Mouse (Mus musculus) midbrain, embryonic 10.5 days (tissue): ENCODE measurements around the gene Ssr2. TPM values are rescaled to one million over a fixed set of nuclear protein-coding genes. Genes with fewer than 3 reads are reported as not detected.
A peak's percentile ranks its signal among the peaks of the same experiment; 100 is the strongest.
"Not testable (repeated sequence)": the region's sequence is repeated elsewhere in the genome, so short reads cannot be mapped to it uniquely, and the experiment has no call there.

Source experiments
- DNase-seq: peaks from one replicate; pipeline ENCODE4 v3.0.0-alpha.2; 2017; ENCODE audit warnings: low spot score
- H3K27ac ChIP-seq: fragments of 300-500 bp; sonication (generic); replicated peaks from 2 replicates; pipeline ENCODE4 v1.5.1; 2016; ENCODE audit warnings: mild to moderate bottlenecking
- H3K27me3 ChIP-seq: fragments of 300-500 bp; sonication (generic); 2 replicates; pipeline ENCODE4 v1.6.1; 2016; ENCODE audit warnings: low read depth, mild to moderate bottlenecking; ENCODE audit not compliant: poor library complexity, severe bottlenecking
- H3K36me3 ChIP-seq: fragments of 300-500 bp; sonication (generic); 2 replicates; pipeline ENCODE4 v1.6.1; 2016; ENCODE audit warnings: mild to moderate bottlenecking, moderate library complexity
- H3K4me1 ChIP-seq: fragments of 300-500 bp; sonication (generic); 2 replicates; pipeline ENCODE4 v1.6.1; 2016
- H3K4me3 ChIP-seq: fragments of 300-500 bp; sonication (generic); 2 replicates; pipeline ENCODE4 v1.5.1; 2016; ENCODE audit warnings: mild to moderate bottlenecking, moderate library complexity
- H3K9me3 ChIP-seq: fragments of 300-500 bp; sonication (generic); replicated peaks from 2 replicates; pipeline ENCODE4 v1.6.1; 2016; ENCODE audit warnings: mild to moderate bottlenecking
- WGBS: fragments of 180-500 bp; shearing (Covaris S2); methylation state at CpG from one replicate; pipeline ENCODE4 v1.1.7; 2016; 5-methylcytosine and 5-hydroxymethylcytosine counted together
- polyA plus RNA-seq: library from polyadenylated mRNA; unstranded; fragments of >200 nt; fragmentation: Nextera tagmentation; extraction: Ambion mirVana; gene quantifications from 2 replicates; pipeline ENCODE4 v1.2.1, GENCODE M21; 2016

The Ssr2 gene
- polyA plus RNA-seq, 1 experiment from 2014 or later, result 207 TPM

DNA sequence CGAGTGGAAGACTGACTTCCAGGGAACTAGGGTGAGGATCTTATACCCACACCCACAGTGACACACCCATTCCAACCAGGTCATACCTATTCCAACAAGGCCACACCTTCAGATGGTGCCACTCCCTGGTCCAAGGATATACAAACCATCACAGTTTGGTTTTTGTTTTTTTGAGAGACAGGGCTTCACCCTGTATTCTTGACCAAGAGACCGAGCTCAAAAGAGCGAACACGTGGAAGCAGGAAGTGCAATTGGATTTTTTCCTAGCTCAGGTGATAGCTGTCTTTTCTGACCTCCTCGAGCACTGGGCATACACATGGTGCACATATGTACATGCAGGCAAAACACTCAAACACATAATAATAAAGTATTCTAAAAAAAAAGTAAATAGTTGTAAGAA lies 2.2 kb downstream of the Ssr2 start:
- peaks cover 19% of the 10 kb centered on the region for H3K4me1 ChIP-seq
- H3K27ac ChIP-seq, result not testable (repeated sequence)
- WGBS, result 87% methylated on average over 5 of the region's 5 CpGs

GRCm38 (mm10) chr3:88578498-88579424 lies 3.1 kb downstream of the Ssr2 start:
- peak overlapping the region; percentile 87 for H3K27ac ChIP-seq
- WGBS, result 49% methylated on average over 8 of the region's 8 CpGs

More for the DNA sequence above, 2.2 kb downstream of the Ssr2 start:
- H3K4me3 ChIP-seq, H3K27me3 ChIP-seq, H3K9me3 ChIP-seq, DNase-seq: not testable (repeated sequence)
- peaks cover 22% of the 10 kb centered on the region for H3K36me3 ChIP-seq

DNA sequence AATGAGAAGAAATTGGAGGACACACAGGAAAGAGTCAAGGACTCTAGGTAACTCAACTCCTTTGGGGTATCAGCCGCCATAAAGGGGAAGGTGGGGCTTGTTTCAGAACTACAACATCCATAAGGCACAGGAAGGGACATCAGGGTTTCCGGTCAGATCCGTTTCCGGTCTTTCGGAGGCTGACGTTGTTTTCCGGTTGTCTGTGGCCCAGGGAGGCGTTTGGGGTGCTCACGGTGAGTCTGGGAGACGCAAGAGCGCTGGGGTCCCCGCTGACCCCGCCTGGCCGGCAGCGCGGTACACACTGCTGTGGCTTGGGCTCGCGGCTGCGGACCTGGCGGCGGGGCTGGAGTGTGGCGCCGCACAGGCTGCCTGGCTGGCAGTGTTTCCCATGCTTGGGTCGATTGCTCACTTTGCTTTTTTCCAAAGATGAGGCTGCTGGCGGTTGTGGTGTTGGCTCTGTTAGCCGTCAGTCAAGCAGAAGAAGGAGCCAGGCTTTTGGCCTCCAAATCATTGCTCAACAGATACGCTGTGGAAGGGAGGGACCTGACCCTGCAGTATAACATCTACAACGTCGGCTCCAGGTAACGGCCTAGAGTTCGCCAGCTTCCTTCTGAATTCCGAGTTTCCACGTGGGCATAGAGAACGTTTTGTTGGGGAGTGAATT lies 3.9 kb downstream of the Ssr2 start:
- WGBS, result 2% methylated on average over 34 of the region's 34 CpGs
- peaks cover 19% of the 10 kb centered on the region for H3K4me1 ChIP-seq
- H3K9me3 ChIP-seq, result no peaks in the 10 kb centered on the region
- H3K27me3 ChIP-seq, result no peaks in the 10 kb centered on the region
- DNase-seq, result peak; percentile 84
- H3K27ac ChIP-seq, result peak overlapping the region; percentile 87
- H3K4me3 ChIP-seq, result peak overlapping the region; percentile 94
- peaks cover 39% of the 10 kb centered on the region for H3K36me3 ChIP-seq

More at GRCm38 (mm10) chr3:88578498-88579424, 3.1 kb downstream of the Ssr2 start:
- peak overlapping the region; percentile 94 for H3K4me3 ChIP-seq
- peaks cover 19% of the 10 kb centered on the region for H3K4me1 ChIP-seq
- peaks cover 31% of the 10 kb centered on the region for H3K36me3 ChIP-seq
- H3K9me3 ChIP-seq, result no peaks in the 10 kb centered on the region
- no peak for DNase-seq
- no peaks in the 10 kb centered on the region for H3K27me3 ChIP-seq

GRCm38 (mm10) chr3:88585769-88586168 lies 10.1 kb downstream of the Ssr2 start:
- Histone ChIP-seq H3K4me3 (no peak overlapping the region), H3K27me3 (no peaks in the 10 kb centered on the region), H3K27ac (no peak overlapping the region), H3K36me3 (peaks cover 87% of the 10 kb centered on the region), H3K4me1 (peaks cover 8% of the 10 kb centered on the region), H3K9me3 (no peaks in the 10 kb centered on the region)
- no peak for DNase-seq
- 96% methylated on average over 6 of the region's 6 CpGs for WGBS

GRCm38 (mm10) chr3:88586640-88587039 lies 11.0 kb downstream of the Ssr2 start:
- H3K27me3 ChIP-seq, result no peaks in the 10 kb centered on the region
- no peaks in the 10 kb centered on the region for H3K9me3 ChIP-seq
- no peak overlapping the region for H3K27ac ChIP-seq
- DNase-seq, result no peak
- H3K36me3 ChIP-seq, result peaks cover 79% of the 10 kb centered on the region
- H3K4me3 ChIP-seq, result no peak overlapping the region
- H3K4me1 ChIP-seq, result peaks cover 10% of the 10 kb centered on the region
- WGBS, result 90% methylated on average over 5 of the region's 5 CpGs

GRCm38 (mm10) chr3:88590246-88590645 lies 14.6 kb downstream of the Ssr2 start:
- no peaks in the 10 kb centered on the region for H3K9me3 ChIP-seq
- H3K4me3 ChIP-seq, result no peak overlapping the region
- WGBS, result 18% methylated on average over 5 of the region's 5 CpGs
- no peak overlapping the region for H3K27ac ChIP-seq
- H3K27me3 ChIP-seq, result no peaks in the 10 kb centered on the region
- no peak for DNase-seq
- peaks cover 45% of the 10 kb centered on the region for H3K36me3 ChIP-seq
- peaks cover 21% of the 10 kb centered on the region for H3K4me1 ChIP-seq

GRCm38 (mm10) chr3:88591044-88591443 lies 15.4 kb downstream of the Ssr2 start:
- Histone ChIP-seq H3K27me3 (no peaks in the 10 kb centered on the region), H3K36me3 (peaks cover 37% of the 10 kb centered on the region), H3K4me1 (peaks cover 21% of the 10 kb centered on the region), H3K4me3 (no peak overlapping the region), H3K9me3 (no peaks in the 10 kb centered on the region), H3K27ac (no peak overlapping the region)
- no peak for DNase-seq
- WGBS, result 44% methylated on average over 3 of the region's 3 CpGs

DNA sequence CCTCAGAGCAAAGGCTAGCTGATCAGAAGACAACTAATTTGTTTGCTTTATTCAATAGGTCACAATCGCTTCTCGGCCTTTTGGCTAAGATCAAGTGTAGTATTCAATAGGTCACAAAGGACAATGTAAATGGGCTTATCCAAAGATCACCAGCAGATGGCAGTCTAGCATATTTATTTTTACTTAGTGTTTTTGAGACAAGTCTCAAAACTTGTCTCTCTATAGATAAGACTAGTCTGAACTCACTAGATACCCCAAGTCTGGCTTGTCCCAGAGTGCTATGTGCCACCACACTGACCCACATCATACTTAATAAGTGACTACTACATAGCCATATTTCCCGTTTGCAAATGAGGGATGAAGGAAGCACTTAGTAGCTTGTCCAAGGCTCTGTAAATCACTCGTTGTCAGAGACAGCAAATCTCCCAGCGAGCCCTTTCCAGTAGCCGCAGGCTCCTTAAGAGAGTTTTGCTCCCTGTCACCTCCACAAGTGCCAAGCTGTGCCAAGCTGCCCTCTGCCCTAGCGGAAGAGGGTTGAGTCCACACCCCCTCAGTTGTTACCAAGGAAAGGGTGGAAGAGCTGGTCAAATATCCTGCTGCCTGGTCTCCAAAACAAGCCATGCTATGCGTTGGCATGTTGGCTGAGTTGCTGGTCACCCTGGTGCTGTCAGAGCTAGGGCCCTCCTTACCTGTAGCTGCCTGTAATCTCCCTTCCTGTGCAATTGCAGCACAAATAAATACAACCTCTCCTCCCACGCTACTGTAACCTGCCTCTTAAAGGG lies 16.5 kb downstream of the Ssr2 start:
- peak overlapping the region; percentile 50; the same call in 1 of the 2 replicates for H3K27ac ChIP-seq
- peaks cover 21% of the 10 kb centered on the region for H3K4me1 ChIP-seq
- H3K36me3 ChIP-seq, result peaks cover 26% of the 10 kb centered on the region
- H3K9me3 ChIP-seq, result no peaks in the 10 kb centered on the region
- no peaks in the 10 kb centered on the region for H3K27me3 ChIP-seq
- DNase-seq, result peak; percentile 29
- 39% methylated on average over 9 of the region's 9 CpGs for WGBS
- H3K4me3 ChIP-seq, result no peak overlapping the region

- Histone ChIP-seq H3K4me1 (peaks cover 21% of the 10 kb centered on the region), H3K27me3 (no peaks in the 10 kb centered on the region), H3K27ac (no peak overlapping the region), H3K36me3 (peaks cover 16% of the 10 kb centered on the region), H3K4me3 (no peak overlapping the region), H3K9me3 (no peaks in the 10 kb centered on the region)
- DNase-seq, result no peak
- WGBS, result 74% methylated on average over 10 of the region's 10 CpGs
Measured at GRCm38 (mm10) chr3:88592942-88593576, 17.4 kb downstream of the Ssr2 start.

DNA sequence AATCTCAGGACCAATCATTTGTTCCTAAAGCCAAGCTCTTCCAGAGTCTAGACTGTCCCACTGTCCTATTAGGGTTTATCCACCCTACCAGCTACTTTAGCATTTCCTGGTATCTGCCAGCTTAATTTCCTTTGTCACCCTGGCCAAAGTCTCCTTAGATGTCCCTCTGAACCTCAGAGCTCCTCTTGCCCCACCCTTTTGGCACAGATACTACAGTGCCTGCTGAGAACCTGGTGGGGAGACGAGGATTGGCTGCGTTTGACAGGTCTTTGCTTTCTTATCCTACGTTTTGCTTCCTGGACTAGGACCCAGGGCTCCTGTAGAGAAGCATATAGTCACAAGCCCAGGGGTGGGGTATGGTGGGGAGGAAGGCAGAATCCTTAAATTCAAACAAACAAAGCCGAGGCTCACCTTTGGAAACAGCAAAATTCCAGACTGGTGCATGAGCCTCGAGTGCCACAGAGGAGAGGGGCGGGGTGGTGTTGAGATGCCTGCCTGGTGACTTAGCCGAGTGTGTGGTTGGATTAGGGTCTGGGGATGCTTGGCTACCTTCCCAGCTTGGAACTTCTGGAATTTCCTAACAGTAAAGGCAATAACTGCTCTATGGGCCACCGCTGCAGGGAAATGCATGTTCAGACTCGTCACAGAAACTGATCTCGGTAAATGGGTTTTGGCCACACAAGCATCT lies 18.4 kb downstream of the Ssr2 start:
- no peak for DNase-seq
- no peaks in the 10 kb centered on the region for H3K9me3 ChIP-seq
- no peak overlapping the region for H3K27ac ChIP-seq
- peaks cover 21% of the 10 kb centered on the region for H3K4me1 ChIP-seq
- 0 out of 2 replicates have a peak, but pooled peaks cover 7% of the 10 kb centered on the region for H3K36me3 ChIP-seq
- H3K4me3 ChIP-seq, result no peak overlapping the region
- WGBS, result 69% methylated on average over 10 of the region's 10 CpGs
- H3K27me3 ChIP-seq, result no peaks in the 10 kb centered on the region

- peaks cover 12% of the 10 kb centered on the region for H3K4me1 ChIP-seq
- not testable (repeated sequence) for H3K36me3 ChIP-seq, H3K27ac ChIP-seq, H3K9me3 ChIP-seq, H3K4me3 ChIP-seq, DNase-seq, H3K27me3 ChIP-seq
- WGBS, result 75% methylated on average over 4 of the region's 4 CpGs
Measured at GRCm38 (mm10) chr3:88596547-88596946, 20.9 kb downstream of the Ssr2 start.
